Mouse (Mus musculus) thymus, postnatal 25 days (tissue): ENCODE results near the gene Crybb1.

Experiments
- DNase-seq: peaks from one replicate; pipeline ENCODE4 v3.0.0; 2022

Gene Crybb1

GRCm38 (mm10) chr5:112270764-112271541 lies 15.3 kb downstream of the Crybb1 start:
- DNase-seq = peak; percentile 64

- no peak for DNase-seq
Measured at GRCm38 (mm10) chr5:112272934-112273333, 17.3 kb downstream of the Crybb1 start.

GRCm38 (mm10) chr5:112273746-112274463 lies 18.3 kb downstream of the Crybb1 start:
- DNase-seq = no peak

GRCm38 (mm10) chr5:112275021-112275804 lies 19.6 kb downstream of the Crybb1 start:
- DNase-seq = no peak

GRCm38 (mm10) chr5:112276267-112276873 lies 20.8 kb downstream of the Crybb1 start, which contains the start of gene Tpst2:
TSS of gene Tpst2 (plus strand) at chr5:112276691.
- DNase-seq = peak; percentile 100

GRCm38 (mm10) chr5:112276907-112277348 lies 21.3 kb downstream of the Crybb1 start:
- no peak for DNase-seq

GRCm38 (mm10) chr5:112277906-112278470 lies 22.4 kb downstream of the Crybb1 start:
- DNase-seq = no peak

- no peak for DNase-seq
Measured at GRCm38 (mm10) chr5:112279181-112280021, 23.8 kb downstream of the Crybb1 start.

GRCm38 (mm10) chr5:112280151-112280550 lies 24.5 kb downstream of the Crybb1 start:
- DNase-seq = no peak

GRCm38 (mm10) chr5:112280863-112281660 lies 25.4 kb downstream of the Crybb1 start:
- no peak for DNase-seq

- no peak for DNase-seq
Measured at GRCm38 (mm10) chr5:112281676-112282075, 26.1 kb downstream of the Crybb1 start.

- no peak for DNase-seq
Measured at GRCm38 (mm10) chr5:112282123-112282779, 26.6 kb downstream of the Crybb1 start.

- no peak for DNase-seq
Measured at GRCm38 (mm10) chr5:112282780-112283482, 27.3 kb downstream of the Crybb1 start.

- no peak for DNase-seq
Measured at GRCm38 (mm10) chr5:112283543-112284202, 28.1 kb downstream of the Crybb1 start.

GRCm38 (mm10) chr5:112284203-112284582 lies 28.6 kb downstream of the Crybb1 start:
- DNase-seq = no peak

GRCm38 (mm10) chr5:112285548-112286085 lies 30.0 kb downstream of the Crybb1 start:
- peak; percentile 71 for DNase-seq

- peak; percentile 45 for DNase-seq
Measured at GRCm38 (mm10) chr5:112286608-112286983, 31.0 kb downstream of the Crybb1 start.

GRCm38 (mm10) chr5:112286984-112287641 lies 31.5 kb downstream of the Crybb1 start:
- DNase-seq = peak; percentile 54
